Mouse (Mus musculus): ENCODE data around the gene Parp11.

GRCm38 (mm10) chr6:127495876-127496275, 49.2 kb downstream of the Parp11 start:
- no peak for TF ChIP-seq TAL1 (IDR thresholded peaks at IDR 0.05; ENCODE audit: low read length)
- TF ChIP-seq GATA1 (IDR thresholded peaks at IDR 0.05; ENCODE audit: low read length) = no peak
